8 mouse cellular contexts compared by ENCODE assay signal in the genomic region with DNA sequence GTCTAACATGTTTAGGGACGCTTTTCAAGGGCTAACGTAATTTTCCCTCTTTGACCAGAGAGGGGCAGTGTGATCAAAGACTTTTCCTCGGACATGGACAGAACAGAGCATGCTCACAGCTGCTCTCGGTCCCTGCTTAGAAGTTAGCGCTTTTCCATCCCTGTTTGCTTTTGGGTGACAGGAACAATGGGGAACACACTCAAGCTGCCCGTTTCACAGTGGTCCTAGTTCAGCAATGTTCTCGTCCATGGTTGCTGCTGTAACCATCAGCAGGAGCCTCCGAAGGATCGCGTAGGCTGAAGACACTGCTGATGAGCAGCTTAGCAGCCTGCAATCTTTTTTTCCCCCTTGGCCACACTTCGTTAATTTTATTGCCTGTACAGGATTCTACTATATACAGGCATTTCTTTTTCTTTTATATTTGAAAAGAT.
DNase-seq lines count a peak whose midpoint lies in the region; ATAC-seq and TF ChIP-seq lines count a peak whose summit lies in the region.

No protein-coding gene starts in this region.

- DNase-seq in forebrain, embryonic 11.5 days (ENCODE audit: low spot score), result peak; percentile 62
- DNase-seq in heart, postnatal 0 days (ENCODE audit: low spot score), result peak; percentile 80
- DNase-seq in kidney, postnatal 4 days, result peak; percentile 41 to 67

- H3K27ac ChIP-seq in forebrain, embryonic 11.5 days (ENCODE audit: low read depth, low read length), result no peak overlapping the region
- no peak overlapping the region for H3K27ac ChIP-seq in heart, postnatal 0 days (ENCODE audit: low read depth)
- no peak overlapping the region for H3K27ac ChIP-seq in liver, embryonic 12.5 days
- H3K27ac ChIP-seq in neural tube, embryonic 13.5 days (replicated peaks), result peak overlapping the region; percentile 34; the same call in 1 of the 2 replicates

- TF ChIP-seq EP300 in heart, postnatal 0 days (IDR thresholded peaks at IDR 0.05; ENCODE audit: low read depth), result no peak

- H3K4me1 ChIP-seq in megakaryocyte, embryonic 14.5 days, result peaks cover 3% of the 10 kb centered on the region; the same call in 1 of the 2 replicates
- no peaks in the 10 kb centered on the region for H3K4me1 ChIP-seq in forebrain, embryonic 11.5 days (replicated peaks; ENCODE audit: control insufficient read depth, insufficient read depth, low read length)
- no peaks in the 10 kb centered on the region for H3K4me1 ChIP-seq in heart, postnatal 0 days (ENCODE audit: control insufficient read depth, insufficient read depth)
- no peaks in the 10 kb centered on the region for H3K4me1 ChIP-seq in liver, embryonic 12.5 days
- no peaks in the 10 kb centered on the region for H3K4me1 ChIP-seq in neural tube, embryonic 13.5 days (replicated peaks)

- peak overlapping the region; percentile 72 for H3K4me3 ChIP-seq in megakaryocyte, embryonic 14.5 days (replicated peaks)
- H3K4me3 ChIP-seq in forebrain, embryonic 11.5 days (ENCODE audit: low read depth, low read length), result peak overlapping the region; percentile 33
- H3K4me3 ChIP-seq in heart, postnatal 0 days (ENCODE audit: low read depth, low read length), result peak overlapping the region; percentile 39
- peak overlapping the region; percentile 20; the same call in 1 of the 2 replicates for H3K4me3 ChIP-seq in liver, embryonic 12.5 days
- peak overlapping the region; percentile 42 for H3K4me3 ChIP-seq in neural tube, embryonic 13.5 days

- ATAC-seq in megakaryocyte, adult 5-6 weeks (ENCODE audit: poor library complexity, severe bottlenecking), result no peak
- peak; percentile 91 for ATAC-seq in forebrain, embryonic 11.5 days (replicated peaks; ENCODE audit: low FRiP score)
- ATAC-seq in heart, postnatal 0 days (ENCODE audit: insufficient read depth, low read depth), result peak; percentile 69; the same call in 1 of the 2 replicates
- ATAC-seq in liver, embryonic 12.5 days, result no peak
- peak; percentile 94 for ATAC-seq in neural tube, embryonic 13.5 days (ENCODE audit: low read depth)
- no peak for ATAC-seq in monocyte, adult 5-6 weeks (replicated peaks; ENCODE audit: insufficient number of reproducible peaks, low FRiP score, low TSS enrichment, poor library complexity, severe bottlenecking)

- H3K9ac ChIP-seq in forebrain, embryonic 11.5 days (ENCODE audit: low read length), result peak overlapping the region; percentile 60
- H3K9ac ChIP-seq in heart, postnatal 0 days (replicated peaks; ENCODE audit: low read depth, low read length), result no peak overlapping the region
- no peak overlapping the region for H3K9ac ChIP-seq in liver, embryonic 12.5 days
- H3K9ac ChIP-seq in neural tube, embryonic 13.5 days, result peak overlapping the region; percentile 60

- H3K27me3 ChIP-seq in megakaryocyte, embryonic 14.5 days (replicated peaks), result no peaks in the 10 kb centered on the region
- H3K27me3 ChIP-seq in forebrain, embryonic 11.5 days (ENCODE audit: control insufficient read depth, insufficient read depth, low read length), result no peaks in the 10 kb centered on the region
- H3K27me3 ChIP-seq in heart, postnatal 0 days (ENCODE audit: control insufficient read depth, insufficient read depth, low read length), result no peaks in the 10 kb centered on the region
- no peaks in the 10 kb centered on the region for H3K27me3 ChIP-seq in liver, embryonic 12.5 days (replicated peaks)
- H3K27me3 ChIP-seq in neural tube, embryonic 13.5 days, result no peaks in the 10 kb centered on the region

- no peaks in the 10 kb centered on the region for H3K36me3 ChIP-seq in megakaryocyte, embryonic 14.5 days (replicated peaks; ENCODE audit: low read length)
- no peaks in the 10 kb centered on the region for H3K36me3 ChIP-seq in forebrain, embryonic 11.5 days (ENCODE audit: control insufficient read depth, insufficient read depth, low read length)
- H3K36me3 ChIP-seq in heart, postnatal 0 days (replicated peaks; ENCODE audit: control insufficient read depth, insufficient read depth, low read length), result no peaks in the 10 kb centered on the region
- H3K36me3 ChIP-seq in liver, embryonic 12.5 days, result no peaks in the 10 kb centered on the region
- H3K36me3 ChIP-seq in neural tube, embryonic 13.5 days, result no peaks in the 10 kb centered on the region

- no peaks in the 10 kb centered on the region for H3K9me3 ChIP-seq in megakaryocyte, embryonic 14.5 days
- H3K9me3 ChIP-seq in forebrain, embryonic 11.5 days (ENCODE audit: control insufficient read depth, low read length), result no peaks in the 10 kb centered on the region
- no peaks in the 10 kb centered on the region for H3K9me3 ChIP-seq in heart, postnatal 0 days (replicated peaks; ENCODE audit: control insufficient read depth, low read length)
- H3K9me3 ChIP-seq in liver, embryonic 12.5 days (replicated peaks), result no peaks in the 10 kb centered on the region
- H3K9me3 ChIP-seq in neural tube, embryonic 13.5 days, result no peaks in the 10 kb centered on the region

- 4% methylated on average over 11 of the region's 11 CpGs for WGBS in forebrain, embryonic 11.5 days
- WGBS in heart, postnatal 0 days, result 12% methylated on average over 11 of the region's 11 CpGs
- WGBS in liver, embryonic 12.5 days (ENCODE audit: insufficient replicate concordance), result 10% methylated on average over 11 of the region's 11 CpGs
- 4% methylated on average over 11 of the region's 11 CpGs for WGBS in neural tube, embryonic 13.5 days

- TF ChIP-seq CTCF in heart, postnatal 0 days (IDR thresholded peaks at IDR 0.05; ENCODE audit: low read depth), result peak; percentile 70

- H3K4me2 ChIP-seq in forebrain, embryonic 11.5 days (ENCODE audit: low read depth, low read length, severe bottlenecking), result peak overlapping the region; percentile 52
- peak overlapping the region; percentile 65 for H3K4me2 ChIP-seq in heart, postnatal 0 days (ENCODE audit: low read depth, low read length)
- H3K4me2 ChIP-seq in liver, embryonic 12.5 days, result peak overlapping the region; percentile 48
- H3K4me2 ChIP-seq in neural tube, embryonic 13.5 days, result peak overlapping the region; percentile 56

Comparison
In these comparisons a context has a peak if more than half of its experiments do, and no peak if none do; other contexts are left out.
1. H3K4me3 ChIP-seq: peak in every context shown above with its lines; median percentile 72 in megakaryocyte, embryonic 14.5 days; 42 in neural tube, embryonic 13.5 days; 39 in heart, postnatal 0 days; 33 in forebrain, embryonic 11.5 days; 20 in liver, embryonic 12.5 days.
2. ATAC-seq: peak in forebrain, embryonic 11.5 days (single experiment), heart, postnatal 0 days (single experiment) and neural tube, embryonic 13.5 days (single experiment); none in megakaryocyte, adult 5-6 weeks (single experiment), liver, embryonic 12.5 days (single experiment) and monocyte, adult 5-6 weeks (single experiment).
3. H3K9ac ChIP-seq: peak in forebrain, embryonic 11.5 days (single experiment) and neural tube, embryonic 13.5 days (single experiment); none in heart, postnatal 0 days (single experiment) and liver, embryonic 12.5 days (single experiment).
4. Peak in every context shown above with its lines, with median percentiles within 50 percentile points of each other: DNase-seq and H3K4me2 ChIP-seq.